Mouse (Mus musculus) adrenal gland, adult 8-10 months (tissue): ENCODE results near the gene 1700125H20Rik. TPM values are rescaled to one million over a fixed set of nuclear protein-coding genes. Genes with fewer than 3 reads are reported as not detected.

ENCODE experiments used
- DNase-seq: peaks from one replicate; pipeline ENCODE4 v3.0.0; 2022
- total RNA-seq, 4 experiments: library from RNA; stranded (reverse); gene quantifications; 2 replicates each; pipeline ENCODE4 v1.2.4; 2022

1700125H20Rik gene
- total RNA-seq, 4 experiments from 2014 or later: 0.32 to 3.8 (median 2.4) TPM; not detected in 1

- DNase-seq: no peak
Measured at GRCm38 (mm10) chr11:85184839-85185238, 14.6 kb downstream of the 1700125H20Rik start.

DNA sequence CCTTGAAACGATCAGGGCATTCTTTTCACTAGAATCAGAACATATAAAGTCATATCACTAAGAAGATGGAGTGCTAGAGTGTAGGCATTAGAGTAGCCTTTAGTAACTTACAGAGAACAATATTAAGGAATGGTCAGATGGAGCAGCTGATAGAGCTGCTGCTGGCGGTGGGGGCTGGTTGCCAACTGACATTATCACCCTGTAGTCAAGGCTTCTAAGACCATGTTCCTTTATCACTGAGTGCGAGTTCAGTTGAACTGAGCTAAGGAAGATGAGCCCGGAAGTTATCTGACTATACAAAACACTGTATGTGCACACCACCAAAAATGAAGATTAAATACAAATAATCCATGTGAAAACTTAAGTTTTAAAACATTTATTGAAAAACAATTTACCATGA lies 18.9 kb downstream of the 1700125H20Rik start:
- no peak for DNase-seq

DNA sequence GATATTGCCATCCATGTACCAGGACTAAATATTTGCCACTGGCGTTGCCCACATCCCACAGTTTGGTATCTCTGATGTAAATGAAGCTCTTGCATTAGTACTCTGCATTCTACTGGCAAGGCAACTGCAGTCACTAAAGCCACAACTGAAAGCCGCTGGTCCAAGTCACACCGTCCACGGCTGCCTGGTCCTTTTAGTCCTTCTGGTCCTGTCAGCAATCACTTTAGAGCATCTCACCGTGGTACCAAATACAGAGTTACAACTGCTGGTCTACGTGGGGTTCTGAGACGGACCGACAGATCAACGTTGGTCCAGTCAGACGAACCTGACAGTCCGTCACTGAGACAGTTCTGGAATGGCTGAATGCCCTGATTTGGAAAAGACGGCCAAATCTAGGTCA lies 20.5 kb downstream of the 1700125H20Rik start:
- DNase-seq: no peak

DNA sequence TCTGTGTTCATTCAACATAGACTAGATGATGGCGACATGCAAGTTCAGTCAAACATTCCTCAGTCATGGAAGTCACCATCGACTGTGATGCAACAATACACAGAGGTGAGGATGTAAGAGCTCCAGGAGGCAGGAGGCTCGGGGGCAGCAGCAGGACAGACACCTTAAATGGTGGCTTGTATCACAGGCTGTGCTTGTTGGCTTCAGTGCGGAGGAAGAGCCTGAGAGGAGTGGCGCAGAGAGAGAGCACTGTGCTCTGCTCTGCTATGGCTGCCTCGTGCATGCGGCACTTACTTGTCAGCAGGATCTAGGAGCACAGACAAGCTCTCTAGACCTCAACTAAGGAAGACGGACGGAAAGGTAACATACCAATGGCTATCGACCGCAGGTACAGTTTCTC lies 24.0 kb downstream of the 1700125H20Rik start:
- no peak for DNase-seq

GRCm38 (mm10) chr11:85196046-85196445 lies 25.8 kb downstream of the 1700125H20Rik start:
- DNase-seq: no peak

- no peak for DNase-seq
Measured at GRCm38 (mm10) chr11:85198906-85199305, 28.7 kb downstream of the 1700125H20Rik start.

- DNase-seq: no peak
Measured at GRCm38 (mm10) chr11:85206231-85206630, 36.0 kb downstream of the 1700125H20Rik start.

GRCm38 (mm10) chr11:85211151-85211550 lies 40.9 kb downstream of the 1700125H20Rik start:
- DNase-seq: peak; percentile 27

GRCm38 (mm10) chr11:85213215-85213614 lies 43.0 kb downstream of the 1700125H20Rik start:
- no peak for DNase-seq

GRCm38 (mm10) chr11:85214679-85215078 lies 44.5 kb downstream of the 1700125H20Rik start:
- no peak for DNase-seq

GRCm38 (mm10) chr11:85219014-85219413 lies 48.8 kb downstream of the 1700125H20Rik start:
- no peak for DNase-seq

DNA sequence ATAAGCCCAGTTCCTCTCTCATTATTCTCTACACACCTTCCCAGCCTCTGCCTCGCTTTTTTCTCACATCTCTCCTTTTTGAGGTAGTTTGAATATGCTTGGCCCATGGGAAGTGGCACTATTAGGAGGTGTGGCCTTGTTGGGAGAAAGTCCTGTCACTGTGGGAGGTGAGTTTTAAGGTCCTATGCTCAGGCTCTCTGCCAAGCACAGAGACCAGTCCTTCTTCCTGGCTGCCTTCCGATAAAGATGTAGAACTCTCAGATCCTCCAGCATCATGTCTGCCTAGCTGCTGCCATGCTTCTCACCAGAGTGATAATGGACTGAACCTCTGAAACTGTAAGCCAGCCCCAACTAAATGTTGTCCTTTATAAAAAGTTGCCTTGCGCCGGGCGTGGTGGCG lies 52.4 kb downstream of the 1700125H20Rik start:
- no peak for DNase-seq

GRCm38 (mm10) chr11:85223248-85223647 lies 53.0 kb downstream of the 1700125H20Rik start:
- DNase-seq: no peak

Other genes with a start within 250 kb of the 1700125H20Rik start
- gene Car4, start 212.6 kb upstream of the 1700125H20Rik start, total RNA-seq: 1 to 10 TPM; 1.5 to 3.5 (median 2.3) TPM
- 10 to 100 TPM; 43.6 to 53.1 (median 51.9) TPM for gene Usp32, start 30.2 kb upstream of the 1700125H20Rik start, total RNA-seq
- 10 to 100 TPM; 40.1 to 49.0 (median 44.8) TPM for gene Appbp2, start 64.7 kb downstream of the 1700125H20Rik start, total RNA-seq
- 10 to 100 TPM; 14.6 to 20.0 (median 16.4) TPM for gene Ppm1d, start 140.8 kb downstream of the 1700125H20Rik start, total RNA-seq
- 10 to 100 TPM; 47.5 to 76.4 (median 53.4) TPM for gene Bcas3, start 182.8 kb downstream of the 1700125H20Rik start, total RNA-seq